ENCODE assay signal across 17 mouse cellular contexts in the genomic region with DNA sequence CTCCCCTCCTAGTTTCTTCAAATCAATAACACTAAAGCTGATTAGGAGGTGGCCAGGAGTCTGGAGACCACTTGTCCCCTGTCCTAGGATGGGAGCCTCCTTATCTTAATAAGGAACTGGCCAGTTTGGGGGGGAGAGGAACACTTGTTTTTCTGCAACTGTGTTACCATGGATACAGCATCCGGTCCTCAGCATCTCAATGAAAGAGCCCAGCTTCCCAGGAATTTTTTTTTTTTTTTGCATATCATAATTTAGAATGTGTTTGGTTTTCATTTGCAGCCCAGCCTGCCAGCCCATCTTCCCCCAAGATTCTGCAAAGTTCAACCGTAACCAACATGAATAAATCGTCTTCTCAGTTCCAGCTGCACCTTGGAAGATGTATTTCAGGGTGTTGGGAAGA.
"Had no signal": no experiment of that assay in that cellular context is flagged by ENCODE, and none has a peak within 500 bp of the region (broad histone marks: within the 10 kb centered on the region; RNA-seq: fewer than 3 reads in every experiment).

No protein-coding gene starts in this region.

- H3K4me1 ChIP-seq: kidney, embryonic 15.5 days; limb, embryonic 12.5 days; liver, embryonic 13.5 days; lung, embryonic 15.5 days; neural tube, embryonic 12.5 days had no signal

- H3K4me2 ChIP-seq: kidney, embryonic 15.5 days; limb, embryonic 12.5 days; liver, embryonic 13.5 days; lung, embryonic 15.5 days; neural tube, embryonic 12.5 days had no signal

- H3K36me3 ChIP-seq: kidney, embryonic 15.5 days; limb, embryonic 12.5 days; liver, embryonic 13.5 days; lung, embryonic 15.5 days; neural tube, embryonic 12.5 days had no signal

- H3K9ac ChIP-seq: kidney, embryonic 15.5 days; limb, embryonic 12.5 days; liver, embryonic 13.5 days; liver, postnatal 0 days; lung, embryonic 15.5 days; neural tube, embryonic 12.5 days had no signal

- DNase-seq: kidney, adult 18-20 months; kidney, postnatal 14 days; liver; liver, embryonic 13.5 days; liver, postnatal 0 days; lung, postnatal 14 days; retina, postnatal 1 day; right cerebral cortex, postnatal 4 days; spleen, adult 18-20 months; thymus, adult 2 months; thymus, postnatal 25 days had no signal

- H3K4me3 ChIP-seq: kidney, embryonic 15.5 days; layer of hippocampus, adult 2 months; limb, embryonic 12.5 days; liver, embryonic 13.5 days; lung, embryonic 15.5 days; neural tube, embryonic 12.5 days had no signal

- H3K9me3 ChIP-seq: kidney, embryonic 15.5 days; limb, embryonic 12.5 days; lung, embryonic 15.5 days; neural tube, embryonic 12.5 days had no signal

- H3K27ac ChIP-seq: kidney, embryonic 15.5 days; layer of hippocampus, adult 2 months; limb, embryonic 12.5 days; liver, embryonic 13.5 days; lung, embryonic 15.5 days; macrophage; neural tube, embryonic 12.5 days had no signal

- H3K27me3 ChIP-seq: kidney, embryonic 15.5 days; liver, embryonic 13.5 days; lung, embryonic 15.5 days had no signal

- ATAC-seq: liver, postnatal 0 days had no signal
